Mouse (Mus musculus) bone marrow macrophage, adult 2 months (primary cell): ENCODE measurements around the gene Hspa12b.

Experiments used
- CTCF ChIP-seq: IDR thresholded peaks from 2 replicates; pipeline ENCODE4 v1.5.1; 2012; ENCODE audit warnings: low read depth, mild to moderate bottlenecking, low read length, moderate library complexity
- POLR2A ChIP-seq: IDR thresholded peaks from 2 replicates; pipeline ENCODE4 v1.6.1; 2012; ENCODE audit warnings: mild to moderate bottlenecking, low read depth, low read length, borderline replicate concordance

DNA sequence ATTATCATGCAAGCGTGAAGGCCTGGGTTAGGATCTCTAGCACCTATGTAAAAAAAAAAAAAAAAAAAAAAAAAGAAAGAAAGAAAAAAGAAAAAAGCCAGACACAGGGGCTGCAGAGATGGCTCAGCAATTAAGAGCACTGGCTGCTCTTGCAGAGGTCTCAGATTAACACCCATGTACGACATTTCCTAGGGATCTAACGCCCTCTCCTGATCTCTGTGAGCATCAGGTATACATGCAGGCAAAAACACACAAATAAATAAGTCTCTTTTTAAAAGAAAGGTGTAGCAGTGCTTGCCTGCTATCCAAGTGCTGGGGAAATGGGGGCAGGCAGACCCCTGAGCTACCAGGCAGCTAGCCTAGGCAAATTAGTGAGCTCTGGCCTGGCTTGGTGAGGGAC, 25.6 kb upstream of the Hspa12b start:
- TF ChIP-seq POLR2A, result no peak
- no peak for TF ChIP-seq CTCF
